Mouse (Mus musculus) cerebellum, adult 8-10 months (tissue): Measurements from ENCODE around the gene Zfp933.
"Not testable (repeated sequence)": the region's sequence is repeated elsewhere in the genome, so short reads cannot be mapped to it uniquely, and the experiment has no call there.

Experiments used
- DNase-seq: peaks from one replicate; pipeline ENCODE4 v3.0.0; 2022

Zfp933 gene

GRCm38 (mm10) chr4:147847614-147848583, at the start of gene Zfp933:
Zfp933 (minus strand) TSS chr4:147848366.
- DNase-seq: peak; percentile 73

- DNase-seq: no peak
Measured at GRCm38 (mm10) chr4:147897348-147897747, 49.2 kb upstream of the Zfp933 start.

- DNase-seq: no peak
Measured at GRCm38 (mm10) chr4:147896411-147896810, 48.2 kb upstream of the Zfp933 start.

GRCm38 (mm10) chr4:147895815-147896330, 47.7 kb upstream of the Zfp933 start:
- DNase-seq: no peak

GRCm38 (mm10) chr4:147890341-147890740, 42.2 kb upstream of the Zfp933 start:
- no peak for DNase-seq

GRCm38 (mm10) chr4:147888237-147888636, 40.1 kb upstream of the Zfp933 start:
- DNase-seq: no peak

GRCm38 (mm10) chr4:147887277-147887676, 39.1 kb upstream of the Zfp933 start:
- DNase-seq: no peak

GRCm38 (mm10) chr4:147886158-147886557, 38.0 kb upstream of the Zfp933 start:
- DNase-seq: no peak

- no peak for DNase-seq
Measured at GRCm38 (mm10) chr4:147884138-147884537, 36.0 kb upstream of the Zfp933 start.

- DNase-seq: no peak
Measured at GRCm38 (mm10) chr4:147883041-147883440, 34.9 kb upstream of the Zfp933 start.

- DNase-seq: no peak
Measured at GRCm38 (mm10) chr4:147881792-147882191, 33.6 kb upstream of the Zfp933 start.

GRCm38 (mm10) chr4:147879865-147880264, 31.7 kb upstream of the Zfp933 start:
- DNase-seq: no peak

- no peak for DNase-seq
Measured at GRCm38 (mm10) chr4:147879456-147879855, 31.3 kb upstream of the Zfp933 start.

- no peak for DNase-seq
Measured at GRCm38 (mm10) chr4:147878537-147878936, 30.4 kb upstream of the Zfp933 start.

- no peak for DNase-seq
Measured at GRCm38 (mm10) chr4:147875852-147876575, 27.8 kb upstream of the Zfp933 start.

- no peak for DNase-seq
Measured at GRCm38 (mm10) chr4:147869238-147869637, 21.1 kb upstream of the Zfp933 start.

- DNase-seq: peak; percentile 89
Measured at GRCm38 (mm10) chr4:147868450-147869031, 20.4 kb upstream of the Zfp933 start, which contains the start of the genes Miip and Fv1. Miip (minus strand) TSS chr4:147868816. Fv1 (plus strand) TSS chr4:147868979.

GRCm38 (mm10) chr4:147867563-147868449, 19.6 kb upstream of the Zfp933 start:
- DNase-seq: no peak

- not testable (repeated sequence) for DNase-seq
Measured at GRCm38 (mm10) chr4:147866793-147867192, 18.6 kb upstream of the Zfp933 start.

GRCm38 (mm10) chr4:147866056-147866455, 17.9 kb upstream of the Zfp933 start:
- no peak for DNase-seq

GRCm38 (mm10) chr4:147865651-147866050, 17.5 kb upstream of the Zfp933 start:
- DNase-seq: no peak

GRCm38 (mm10) chr4:147862051-147862450, 13.9 kb upstream of the Zfp933 start:
- DNase-seq: no peak
